Mouse (Mus musculus): ENCODE results near the gene Frzb. TPM values are rescaled to one million over a fixed set of nuclear protein-coding genes. Genes with fewer than 3 reads are reported as not detected.

Frzb gene
- polyA plus RNA-seq, 1 experiment, result 3.7 TPM

DNA sequence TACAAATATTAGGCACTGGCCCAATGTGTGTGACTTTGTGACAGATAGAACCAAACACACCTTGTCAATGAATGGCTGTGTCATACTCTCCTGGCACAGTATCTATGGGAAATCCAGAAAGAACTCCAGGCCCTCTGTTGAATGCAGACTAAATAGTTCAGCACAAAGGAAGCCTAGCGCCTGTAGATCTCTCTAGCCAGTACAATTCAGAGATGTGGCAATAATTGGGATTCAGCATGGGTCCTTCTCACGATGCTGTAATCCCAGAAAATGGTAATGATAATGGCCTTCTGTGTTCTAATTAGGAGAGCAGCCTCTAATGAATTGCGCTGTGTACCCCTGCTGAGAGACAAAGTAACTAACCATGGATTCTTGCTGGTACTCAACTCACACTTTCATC lies 8.6 kb downstream of the Frzb start:
- TF ChIP-seq CTCF (IDR thresholded peaks at IDR 0.05; ENCODE audit: borderline replicate concordance, insufficient read depth, low read depth, low read length) (no peak), POLR2A (IDR thresholded peaks at IDR 0.05; ENCODE audit: borderline replicate concordance, insufficient read depth, low read length) (no peak)
- no peak overlapping the region for H3K4me3 ChIP-seq (replicated peaks; ENCODE audit: insufficient read depth, low read depth, low read length)
- WGBS, result 64% methylated on average over 3 of the region's 3 CpGs
- H3K4me1 ChIP-seq (ENCODE audit: control insufficient read depth, insufficient read depth, low read length), result no peaks in the 10 kb centered on the region
- H3K27ac ChIP-seq (ENCODE audit: insufficient read depth, low read length), result no peak overlapping the region
- DNase-seq, result no peak
- H3K27me3 ChIP-seq (ENCODE audit: control insufficient read depth, insufficient read depth, low read length), result no peaks in the 10 kb centered on the region

- no peak overlapping the region for H3K4me3 ChIP-seq (replicated peaks; ENCODE audit: insufficient read depth, low read depth, low read length)
- no peak for TF ChIP-seq CTCF (IDR thresholded peaks at IDR 0.05; ENCODE audit: borderline replicate concordance, insufficient read depth, low read depth, low read length)
- TF ChIP-seq POLR2A (IDR thresholded peaks at IDR 0.05; ENCODE audit: borderline replicate concordance, insufficient read depth, low read length), result no peak
- WGBS, result 34% methylated on average over 2 of the region's 2 CpGs
- no peak overlapping the region for H3K27ac ChIP-seq (ENCODE audit: insufficient read depth, low read length)
- no peaks in the 10 kb centered on the region for H3K4me1 ChIP-seq (ENCODE audit: control insufficient read depth, insufficient read depth, low read length)
- H3K27me3 ChIP-seq (ENCODE audit: control insufficient read depth, insufficient read depth, low read length), result no peaks in the 10 kb centered on the region
- DNase-seq, result no peak
Observed at GRCm38 (mm10) chr2:80437401-80437800, 10.0 kb downstream of the Frzb start.

GRCm38 (mm10) chr2:80434783-80435572 lies 12.4 kb downstream of the Frzb start:
- no peak for DNase-seq
- Histone ChIP-seq H3K4me1 (ENCODE audit: control insufficient read depth, insufficient read depth, low read length) (no peaks in the 10 kb centered on the region), H3K27ac (ENCODE audit: insufficient read depth, low read length) (no peak overlapping the region), H3K27me3 (ENCODE audit: control insufficient read depth, insufficient read depth, low read length) (no peaks in the 10 kb centered on the region), H3K4me3 (replicated peaks; ENCODE audit: insufficient read depth, low read depth, low read length) (no peak overlapping the region)
- TF ChIP-seq POLR2A (IDR thresholded peaks at IDR 0.05; ENCODE audit: borderline replicate concordance, insufficient read depth, low read length) (no peak), CTCF (IDR thresholded peaks at IDR 0.05; ENCODE audit: borderline replicate concordance, insufficient read depth, low read depth, low read length) (no peak)
- WGBS, result 85% methylated on average over 11 of the region's 11 CpGs

GRCm38 (mm10) chr2:80433254-80433876 lies 14.1 kb downstream of the Frzb start:
- WGBS, result 92% methylated on average over 6 of the region's 6 CpGs
- H3K4me3 ChIP-seq (replicated peaks; ENCODE audit: insufficient read depth, low read depth, low read length), result no peak overlapping the region
- no peaks in the 10 kb centered on the region for H3K27me3 ChIP-seq (ENCODE audit: control insufficient read depth, insufficient read depth, low read length)
- H3K27ac ChIP-seq (ENCODE audit: insufficient read depth, low read length), result no peak overlapping the region
- H3K4me1 ChIP-seq (ENCODE audit: control insufficient read depth, insufficient read depth, low read length), result no peaks in the 10 kb centered on the region
- TF ChIP-seq CTCF (IDR thresholded peaks at IDR 0.05; ENCODE audit: borderline replicate concordance, insufficient read depth, low read depth, low read length), result no peak
- no peak for TF ChIP-seq POLR2A (IDR thresholded peaks at IDR 0.05; ENCODE audit: borderline replicate concordance, insufficient read depth, low read length)
- DNase-seq, result no peak

DNA sequence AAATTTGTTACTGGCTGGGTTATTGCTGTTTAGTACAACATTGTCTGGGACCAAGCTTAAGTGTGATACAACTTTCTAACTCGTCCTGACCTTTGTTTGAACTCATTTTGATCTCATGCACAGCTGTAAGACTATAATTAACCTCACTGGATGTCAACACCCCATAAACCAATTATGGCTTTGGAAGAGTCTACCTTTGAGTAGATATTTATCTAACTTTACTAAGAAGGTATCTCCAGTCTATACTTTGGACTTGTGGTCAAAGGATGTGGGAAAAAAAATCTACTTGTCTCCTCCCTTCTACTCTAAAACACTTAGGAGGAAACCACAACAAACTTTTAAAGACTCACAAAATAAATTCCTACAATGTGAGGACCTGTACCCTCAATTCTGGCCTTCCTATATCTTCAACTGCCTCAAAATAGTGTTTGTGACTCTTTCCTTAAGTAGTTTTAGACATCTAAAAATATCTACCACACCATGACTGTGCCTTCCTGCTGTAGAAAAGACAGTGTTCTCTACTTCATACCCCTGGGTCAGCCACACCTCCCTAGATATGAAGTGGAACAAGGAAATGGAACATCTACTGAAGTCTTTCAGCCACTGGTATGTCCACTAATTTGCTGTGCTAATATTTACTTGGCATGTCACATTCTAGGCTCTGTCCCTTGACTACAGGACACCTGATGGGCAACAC lies 16.9 kb downstream of the Frzb start:
- WGBS, result 85% methylated on average over 1 of the region's 1 CpGs
- H3K4me1 ChIP-seq (ENCODE audit: control insufficient read depth, insufficient read depth, low read length), result no peaks in the 10 kb centered on the region
- DNase-seq, result no peak

DNA sequence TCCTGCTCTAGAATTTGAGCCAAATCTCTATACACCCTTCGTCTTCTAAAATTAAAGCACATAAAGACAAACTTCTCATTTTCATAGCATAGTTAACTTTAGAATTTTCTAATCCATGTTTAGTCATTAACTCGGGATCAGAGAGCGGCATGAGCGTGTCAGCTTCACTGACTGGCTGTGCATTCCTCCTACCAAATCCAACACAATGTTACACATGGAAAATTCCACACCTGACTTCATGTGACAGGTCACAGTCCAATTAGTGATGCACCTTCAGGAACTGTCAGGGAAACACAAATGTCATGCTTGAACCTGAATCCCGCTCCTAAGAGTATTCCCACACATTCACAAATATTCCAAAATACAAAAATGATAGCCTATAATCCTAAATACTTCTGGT lies 24.3 kb downstream of the Frzb start:
- TF ChIP-seq POLR2A (IDR thresholded peaks at IDR 0.05; ENCODE audit: borderline replicate concordance, insufficient read depth, low read length), result no peak
- TF ChIP-seq CTCF (IDR thresholded peaks at IDR 0.05; ENCODE audit: borderline replicate concordance, insufficient read depth, low read depth, low read length), result no peak
- WGBS, result 97% methylated on average over 5 of the region's 5 CpGs
- Histone ChIP-seq H3K4me3 (replicated peaks; ENCODE audit: insufficient read depth, low read depth, low read length) (no peak overlapping the region), H3K4me1 (ENCODE audit: control insufficient read depth, insufficient read depth, low read length) (no peaks in the 10 kb centered on the region), H3K27me3 (ENCODE audit: control insufficient read depth, insufficient read depth, low read length) (no peaks in the 10 kb centered on the region), H3K27ac (ENCODE audit: insufficient read depth, low read length) (no peak overlapping the region)
- DNase-seq, result no peak

More for the DNA sequence above, 16.9 kb downstream of the Frzb start:
- TF ChIP-seq CTCF (IDR thresholded peaks at IDR 0.05; ENCODE audit: borderline replicate concordance, insufficient read depth, low read depth, low read length), result no peak
- TF ChIP-seq POLR2A (IDR thresholded peaks at IDR 0.05; ENCODE audit: borderline replicate concordance, insufficient read depth, low read length), result no peak
- Histone ChIP-seq H3K27ac (ENCODE audit: insufficient read depth, low read length) (no peak overlapping the region), H3K4me3 (replicated peaks; ENCODE audit: insufficient read depth, low read depth, low read length) (no peak overlapping the region), H3K27me3 (ENCODE audit: control insufficient read depth, insufficient read depth, low read length) (no peaks in the 10 kb centered on the region)

DNA sequence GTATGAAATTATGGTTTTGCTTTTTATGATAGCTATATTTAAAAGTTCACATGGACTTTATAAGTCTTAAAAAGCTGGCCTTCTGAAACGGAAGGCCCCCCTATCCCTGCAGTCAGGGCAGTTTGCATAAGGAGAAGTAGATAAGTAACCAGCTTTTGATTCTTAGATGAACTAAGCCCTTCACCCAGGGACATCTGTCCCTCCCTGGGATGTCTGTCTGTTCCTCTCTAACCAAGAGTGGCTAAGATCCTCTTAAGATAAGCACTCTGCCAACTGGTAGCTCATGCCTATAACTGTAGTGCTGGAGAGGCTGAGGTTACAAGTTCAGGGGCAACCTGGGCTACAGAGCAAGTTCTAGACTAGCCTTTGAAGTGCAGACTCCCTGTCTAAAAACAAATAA lies 25.4 kb downstream of the Frzb start:
- 72% methylated on average over 1 of the region's 1 CpGs for WGBS
- H3K27me3 ChIP-seq (ENCODE audit: control insufficient read depth, insufficient read depth, low read length), result no peaks in the 10 kb centered on the region
- no peak for TF ChIP-seq POLR2A (IDR thresholded peaks at IDR 0.05; ENCODE audit: borderline replicate concordance, insufficient read depth, low read length)
- TF ChIP-seq CTCF (IDR thresholded peaks at IDR 0.05; ENCODE audit: borderline replicate concordance, insufficient read depth, low read depth, low read length), result no peak

More for the DNA sequence above, 25.4 kb downstream of the Frzb start:
- H3K4me3 ChIP-seq (replicated peaks; ENCODE audit: insufficient read depth, low read depth, low read length), result no peak overlapping the region
- H3K27ac ChIP-seq (ENCODE audit: insufficient read depth, low read length), result no peak overlapping the region
- no peaks in the 10 kb centered on the region for H3K4me1 ChIP-seq (ENCODE audit: control insufficient read depth, insufficient read depth, low read length)
- DNase-seq, result no peak

All from cerebellum, adult 2 months (tissue).